Mouse (Mus musculus) effector memory CD4-positive, alpha-beta T cell, adult 7 months (primary cell): ENCODE data around the gene Awat1. TPM values are rescaled to one million over a fixed set of nuclear protein-coding genes. Genes with fewer than 3 reads are reported as not detected.

Experiments used
- polyA plus RNA-seq: library from polyadenylated mRNA; unstranded; fragments of 100-300 nt; shearing (Covaris generic); gene quantifications from one replicate; pipeline ENCODE4 v1.2.1, GENCODE M21; 2017

Gene Awat1
- polyA plus RNA-seq, result not detected

GRCm38 (mm10) chrX:100571951-100572350 is at the start of gene Awat1:
TSS of gene Awat1 (plus strand) at chrX:100572251.

GRCm38 (mm10) chrX:100524471-100524870 is 47.6 kb upstream of the Awat1 start, which contains the start of gene Dgat2l6:
TSS of gene Dgat2l6 (plus strand) at chrX:100524838.

GRCm38 (mm10) chrX:100594791-100595190 is 22.7 kb downstream of the Awat1 start, which contains the start of gene P2ry4:
TSS of gene P2ry4 (minus strand) at chrX:100594869.

GRCm38 (mm10) chrX:100605314-100605713 is 33.3 kb downstream of the Awat1 start, which contains the start of gene Arr3:
TSS of gene Arr3 (plus strand) at chrX:100605497.

GRCm38 (mm10) chrX:100625546-100625801 is 53.4 kb downstream of the Awat1 start, which contains the start of gene Kif4:
TSS of gene Kif4 (plus strand) at chrX:100625737.

GRCm38 (mm10) chrX:100625802-100626793 is 54.0 kb downstream of the Awat1 start, which contains the start of gene Pdzd11:
TSS of gene Pdzd11 (minus strand) at chrX:100626568.

Other genes with a start within 250 kb of the Awat1 start
- not detected for gene Otud6a, start 143.2 kb upstream of the Awat1 start, polyA plus RNA-seq
- not detected for gene Awat2, start 129.5 kb upstream of the Awat1 start, polyA plus RNA-seq
- 23.6 TPM for gene Igbp1, start 78.0 kb upstream of the Awat1 start, polyA plus RNA-seq
- gene Dgat2l6, start 47.4 kb upstream of the Awat1 start, polyA plus RNA-seq, result 0.11 TPM
- 0.11 TPM for gene P2ry4, start 22.6 kb downstream of the Awat1 start, polyA plus RNA-seq
- gene Arr3, start 33.2 kb downstream of the Awat1 start, polyA plus RNA-seq, result not detected
- 0.93 TPM for gene Kif4, start 53.5 kb downstream of the Awat1 start, polyA plus RNA-seq
- 14.9 TPM for gene Pdzd11, start 54.3 kb downstream of the Awat1 start, polyA plus RNA-seq
- not detected for gene Gdpd2, start 157.6 kb downstream of the Awat1 start, polyA plus RNA-seq
- 6.3 TPM for gene Dlg3, start 195.5 kb downstream of the Awat1 start, polyA plus RNA-seq